Mouse (Mus musculus) kidney, adult 9 months (tissue): ENCODE results near the gene Phf12.

ENCODE experiments used
- DNase-seq: peaks from one replicate; pipeline ENCODE4 v3.0.0; 2022

Phf12 gene

DNA sequence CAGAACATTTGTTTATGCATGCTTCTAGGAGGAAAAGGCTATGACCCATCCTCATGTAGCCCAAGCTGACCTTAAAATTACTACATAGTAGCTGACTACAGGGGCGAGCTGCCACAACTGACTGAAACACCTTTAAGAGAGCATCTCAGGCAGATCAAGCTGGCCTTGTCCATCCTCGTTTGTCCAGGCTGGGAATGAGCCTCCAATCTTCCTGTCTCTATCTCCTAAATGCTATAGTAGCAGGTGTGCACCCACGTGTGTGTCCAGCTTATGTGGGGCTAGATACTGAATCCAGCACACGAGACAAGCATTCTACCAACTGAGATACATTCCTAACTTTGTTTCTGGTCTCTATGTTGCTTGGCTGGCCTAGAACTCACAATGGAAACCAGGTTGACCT is 92.1 kb downstream of the Phf12 start:
- no peak for DNase-seq
